Mouse (Mus musculus) G1E-ER4 (cell line): Measurements from ENCODE around the gene Gna15. TPM values are rescaled to one million over a fixed set of nuclear protein-coding genes. Genes with fewer than 3 reads are reported as not detected.

Source experiments
- GATA1 ChIP-seq: IDR thresholded peaks from one replicate; pipeline ENCODE4 v1.8.0; 2012; ENCODE audit warnings: low read length, inconsistent platforms
- polyA plus RNA-seq: library from polyadenylated mRNA; stranded (reverse); fragments of >175 nt; gene quantifications from 2 replicates; pipeline ENCODE4 v1.2.3, GENCODE M21; 2012

The Gna15 gene
- polyA plus RNA-seq, 1 experiment, result 47.3 TPM

DNA sequence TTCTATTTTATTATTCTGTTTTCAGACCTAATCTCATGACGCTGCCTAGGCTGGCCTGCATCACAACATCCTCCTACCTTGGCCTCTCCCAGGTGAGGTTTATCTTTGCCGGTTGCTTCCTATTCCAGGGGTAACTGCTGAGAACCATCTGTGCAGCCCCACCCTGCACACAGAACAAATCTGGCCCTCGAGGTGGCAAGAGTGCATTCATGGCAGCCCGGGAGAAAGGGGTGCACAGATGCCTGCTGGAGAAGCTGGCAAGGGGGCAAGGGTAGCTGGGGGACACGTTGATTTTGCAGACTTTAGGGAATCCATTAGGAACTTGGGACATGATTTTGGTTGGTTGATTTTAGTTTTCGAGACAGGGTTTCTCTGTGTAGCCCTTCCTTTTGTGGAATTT lies 65.8 kb downstream of the Gna15 start:
- TF ChIP-seq GATA1, result no peak

DNA sequence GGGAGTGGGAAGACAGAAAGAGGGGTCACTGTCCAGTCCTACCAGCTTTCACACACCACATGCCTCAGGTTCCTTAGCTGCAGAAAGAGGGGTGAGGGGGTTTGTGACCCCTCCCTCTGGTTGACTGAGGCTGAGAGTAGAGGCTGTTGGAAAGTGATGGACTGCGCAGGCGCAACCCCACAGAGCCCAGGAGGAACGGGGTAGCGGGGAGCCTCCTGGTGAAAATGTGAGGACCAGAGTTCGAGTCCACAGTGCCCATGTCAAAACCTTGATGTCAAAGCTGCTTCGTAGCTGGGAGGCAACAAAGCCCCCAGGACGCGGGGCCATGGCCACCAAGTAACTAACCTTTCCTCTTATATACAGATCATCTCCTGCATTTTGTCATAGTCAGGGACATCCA lies 66.4 kb downstream of the Gna15 start:
- TF ChIP-seq GATA1, result no peak

DNA sequence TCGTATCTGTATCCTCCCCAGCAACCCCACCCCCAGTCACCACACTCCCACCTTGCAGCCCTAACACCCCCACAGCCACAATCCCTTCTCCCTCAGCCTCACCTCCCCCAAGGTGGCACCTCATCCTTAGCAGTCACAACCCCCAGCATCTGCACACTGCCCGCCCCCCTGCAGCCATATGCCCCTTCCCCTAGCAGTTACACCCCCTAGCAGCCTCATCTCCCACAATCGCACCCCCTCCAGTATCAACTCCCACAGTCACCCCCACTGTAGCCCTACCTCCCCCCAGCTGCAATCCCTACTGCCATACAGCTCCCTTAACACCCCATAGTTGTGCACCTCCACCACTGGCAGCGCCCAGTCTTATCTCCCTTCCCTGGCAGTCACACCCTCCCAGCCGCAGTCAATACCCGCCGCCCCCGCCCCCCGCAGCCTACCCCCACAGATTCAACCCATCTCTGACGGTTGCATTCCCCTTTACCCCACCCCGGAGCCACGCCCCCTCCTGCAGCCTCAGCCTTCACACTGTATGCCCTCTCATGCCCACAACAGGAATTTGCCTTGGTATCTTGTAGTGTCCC lies 67.0 kb downstream of the Gna15 start:
- TF ChIP-seq GATA1, result no peak

DNA sequence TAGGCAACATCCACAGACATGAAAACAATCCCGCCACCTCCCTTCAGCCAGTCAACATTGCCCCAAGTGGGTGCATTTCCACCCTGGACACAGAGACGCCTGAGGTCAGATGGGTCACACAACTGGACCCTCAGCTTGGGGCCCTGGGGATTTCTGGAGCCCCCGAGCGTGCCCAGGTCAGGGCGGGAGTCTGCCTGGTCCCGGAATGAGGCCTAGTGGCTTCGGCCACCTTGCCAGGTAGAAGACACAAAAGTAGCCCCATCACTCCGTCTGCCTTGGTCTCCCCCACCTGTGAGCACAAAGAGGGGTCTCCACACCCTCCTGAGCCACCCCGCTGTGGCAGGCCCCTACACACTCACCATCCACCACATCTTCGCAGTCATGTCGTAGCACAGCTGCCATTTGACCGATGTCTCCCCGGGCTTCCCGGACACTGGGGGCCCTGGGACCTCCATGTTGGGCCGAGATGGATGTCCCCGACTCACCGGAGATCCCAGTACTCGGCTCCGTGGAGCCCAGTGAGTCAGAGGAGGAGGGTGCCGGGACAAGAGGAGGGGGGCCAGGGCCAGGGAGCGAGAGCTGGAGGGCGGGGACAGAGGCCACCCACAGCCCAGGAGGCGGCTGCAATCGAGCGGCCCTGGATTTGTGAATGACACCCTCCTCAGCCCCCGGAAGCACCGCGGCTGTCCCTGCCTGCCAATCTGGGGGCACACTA lies 68.7 kb downstream of the Gna15 start, which contains the start of gene Nfic:
Nfic (minus strand) TSS at position 455 of the 715 bp plus-strand sequence.
- TF ChIP-seq GATA1, result no peak

DNA sequence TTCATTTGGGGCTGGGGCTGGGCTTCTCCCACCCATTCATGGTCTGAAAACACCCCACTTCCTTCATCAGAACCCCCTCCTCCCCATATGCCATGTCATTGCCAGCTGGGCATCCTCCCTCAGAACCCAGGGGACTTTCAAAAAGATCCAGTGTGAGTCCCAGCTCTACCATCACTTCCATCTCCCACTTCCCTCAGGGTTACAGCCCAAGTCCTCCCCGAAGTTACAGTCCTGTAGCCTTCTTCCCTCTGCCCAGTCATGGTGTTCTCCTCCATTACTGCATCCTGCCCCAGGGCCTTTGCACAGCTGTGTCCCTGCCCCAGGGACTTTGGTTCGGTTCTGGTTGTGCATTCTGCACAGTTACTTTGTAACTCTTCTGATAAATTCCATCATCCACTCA lies 69.9 kb downstream of the Gna15 start:
- no peak for TF ChIP-seq GATA1

DNA sequence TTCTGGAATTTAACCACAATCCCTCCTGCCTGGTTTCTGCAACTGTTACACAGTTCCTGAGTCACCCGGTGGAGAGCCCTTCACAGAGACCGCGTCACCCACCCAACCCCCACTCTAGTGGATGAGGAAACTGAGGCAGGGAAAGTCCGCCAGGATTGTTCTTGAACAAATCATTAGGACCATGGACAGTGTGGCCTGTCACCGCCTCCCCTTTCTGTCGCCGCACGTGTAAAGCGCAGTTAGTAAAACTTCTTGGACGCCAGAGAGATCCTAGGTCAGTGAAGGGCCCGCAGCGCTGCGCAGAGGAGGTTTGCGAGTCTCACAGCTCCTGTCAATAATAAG lies 71.1 kb downstream of the Gna15 start:
- no peak for TF ChIP-seq GATA1

Other genes starting within 250 kb of the Gna15 start
- 1.4 TPM in 2 replicates for gene Tjp3, start 232.6 kb downstream of the Gna15 start, polyA plus RNA-seq
- 139 and 210 TPM in 2 replicates for gene Pip5k1c, start 231.3 kb downstream of the Gna15 start, polyA plus RNA-seq
- 74.5 and 82.9 TPM in 2 replicates for gene Cactin, start 203.1 kb downstream of the Gna15 start, polyA plus RNA-seq
- gene Tbxa2r, start 195.5 kb downstream of the Gna15 start, polyA plus RNA-seq, result not detected in 2 replicates
- gene Gipc3, start 181.0 kb downstream of the Gna15 start, polyA plus RNA-seq, result not detected in 2 replicates
- 186 and 236 TPM in 2 replicates for gene Hmg20b, start 173.7 kb downstream of the Gna15 start, polyA plus RNA-seq
- gene Mfsd12, start 166.7 kb downstream of the Gna15 start, polyA plus RNA-seq, result 38.2 and 39.2 TPM in 2 replicates
- gene 4930404N11Rik, start 158.4 kb downstream of the Gna15 start, polyA plus RNA-seq, result 0.40 and 0.50 TPM in 2 replicates
- gene Fzr1, start 145.7 kb downstream of the Gna15 start, polyA plus RNA-seq, result 99.0 and 111 TPM in 2 replicates
- 216 and 292 TPM in 2 replicates for gene Dohh, start 139.8 kb downstream of the Gna15 start, polyA plus RNA-seq
- gene Gm48551, start 139.8 kb downstream of the Gna15 start, polyA plus RNA-seq, result 0.22 and 0.38 TPM in 2 replicates
- 7.0 and 10.7 TPM in 2 replicates for gene Gm48552, start 135.2 kb downstream of the Gna15 start, polyA plus RNA-seq
- gene Smim24, start 131.2 kb downstream of the Gna15 start, polyA plus RNA-seq, result 0.68 and 0.69 TPM in 2 replicates
- 29.3 and 37.9 TPM in 2 replicates for gene Nfic, start 68.6 kb downstream of the Gna15 start, polyA plus RNA-seq
- 0.05 and 0.08 TPM in 2 replicates for gene Celf5, start 41.5 kb downstream of the Gna15 start, polyA plus RNA-seq
- gene Ncln, start 27.8 kb downstream of the Gna15 start, polyA plus RNA-seq, result 258 and 349 TPM in 2 replicates
- 4.1 and 6.8 TPM in 2 replicates for gene S1pr4, start 24.1 kb downstream of the Gna15 start, polyA plus RNA-seq
- 15.0 and 16.3 TPM in 2 replicates for gene Gna11, start 21.0 kb upstream of the Gna15 start, polyA plus RNA-seq
- gene Aes, start 35.3 kb upstream of the Gna15 start, polyA plus RNA-seq, result 1,803 and 2,150 TPM in 2 replicates
- gene Tle2, start 50.3 kb upstream of the Gna15 start, polyA plus RNA-seq, result 3.0 and 3.6 TPM in 2 replicates
- gene Tle6, start 76.8 kb upstream of the Gna15 start, polyA plus RNA-seq, result 9.2 and 15.1 TPM in 2 replicates
- gene BC025920, start 82.0 kb upstream of the Gna15 start, polyA plus RNA-seq, result 0.16 and 0.22 TPM in 2 replicates
- gene Sirt6, start 103.6 kb upstream of the Gna15 start, polyA plus RNA-seq, result 100 and 118 TPM in 2 replicates
- 7.1 and 8.6 TPM in 2 replicates for gene Ankrd24, start 104.3 kb upstream of the Gna15 start, polyA plus RNA-seq
- gene Gm10778, start 124.8 kb upstream of the Gna15 start, polyA plus RNA-seq, result 0.18 and 0.19 TPM in 2 replicates
- 0.28 and 0.37 TPM in 2 replicates for gene Zfp433, start 180.6 kb upstream of the Gna15 start, polyA plus RNA-seq
- not detected in 2 replicates for gene Gm3055, start 246.9 kb upstream of the Gna15 start, polyA plus RNA-seq